Mouse (Mus musculus) intestine, embryonic 14.5 days (tissue): Measurements from ENCODE around the gene Mylpf. TPM values are rescaled to one million over a fixed set of nuclear protein-coding genes. Genes with fewer than 3 reads are reported as not detected.
"Not testable (repeated sequence)": the region's sequence is repeated elsewhere in the genome, so short reads cannot be mapped to it uniquely, and the experiment has no call there.

Experiments
- ATAC-seq: fragments of 200-750 bp; cut with Nextera tagmentation; replicated peaks from 2 replicates; pipeline ENCODE4 v1.8.0; 2017; ENCODE audit warnings: low read depth, moderate number of reproducible peaks, moderate TSS enrichment, moderate library complexity; ENCODE audit not compliant: low FRiP score, low TSS enrichment
- DNase-seq: peaks from one replicate; pipeline ENCODE4 v3.0.0-alpha.2; 2018; ENCODE audit warnings: low spot score
- H3K27ac ChIP-seq: fragments of 300-500 bp; sonication (generic); 2 replicates; pipeline ENCODE4 v1.5.1; 2014; ENCODE audit warnings: low read depth, mild to moderate bottlenecking, control low read depth
- H3K27me3 ChIP-seq: fragments of 300-500 bp; sonication (generic); replicated peaks from 2 replicates; pipeline ENCODE4 v1.6.1; 2014; ENCODE audit warnings: low read length, control low read depth; ENCODE audit not compliant: control insufficient read depth, insufficient read depth
- H3K36me3 ChIP-seq: fragments of 300-500 bp; sonication (generic); 2 replicates; pipeline ENCODE4 v1.6.1; 2014; ENCODE audit warnings: low read length, control low read depth; ENCODE audit not compliant: control insufficient read depth, insufficient read depth
- H3K4me1 ChIP-seq: fragments of 300-500 bp; sonication (generic); replicated peaks from 2 replicates; pipeline ENCODE4 v1.6.1; 2014; ENCODE audit warnings: low read length, control low read depth, mixed read lengths; ENCODE audit not compliant: control insufficient read depth, insufficient read depth
- H3K4me2 ChIP-seq: fragments of 300-500 bp; sonication (generic); 2 replicates; pipeline ENCODE4 v1.6.1; 2014; ENCODE audit warnings: low read length
- H3K4me3 ChIP-seq: fragments of 300-500 bp; sonication (generic); 2 replicates; pipeline ENCODE4 v1.5.1; 2014; ENCODE audit warnings: low read depth, low read length, control low read depth, mixed read lengths
- H3K9ac ChIP-seq: fragments of 300-500 bp; sonication (generic); 2 replicates; pipeline ENCODE4 v1.6.1; 2014; ENCODE audit warnings: mild to moderate bottlenecking, low read length
- H3K9me3 ChIP-seq: fragments of 300-500 bp; sonication (generic); 2 replicates; pipeline ENCODE4 v1.6.1; 2016; ENCODE audit warnings: low read length, control low read depth; ENCODE audit not compliant: control insufficient read depth
- WGBS: fragments of 180-500 bp; shearing (Covaris S2); extraction: QIAGEN DNeasy Blood & Tissue Kit; methylation state at CpG from one replicate; pipeline ENCODE4 v1.1.7; 2014; 5-methylcytosine and 5-hydroxymethylcytosine counted together
- polyA plus RNA-seq: library from polyadenylated mRNA; unstranded; fragments of >200 nt; fragmentation: Nextera tagmentation; extraction: Ambion mirVana; gene quantifications from 2 replicates; pipeline ENCODE4 v1.2.1, GENCODE M21; 2014

Mylpf gene
- polyA plus RNA-seq, 1 experiment from 2014 or later, result 12.9 TPM

GRCm38 (mm10) chr7:127243870-127244657 lies 35.4 kb downstream of the Mylpf start, which contains the start of gene Zfp771:
TSS of gene Zfp771 (plus strand) at chr7:127244274.
- peak within 1 kb of the TSS; percentile 91 for H3K27ac ChIP-seq
- peak within 1 kb of the TSS; percentile 91 for H3K9ac ChIP-seq
- peaks cover 12% of the 10 kb centered on the region; the same call in 1 of the 2 replicates for H3K36me3 ChIP-seq
- peak within 1 kb of the TSS; percentile 76 for H3K4me2 ChIP-seq
- peak within 1 kb of the TSS; percentile 94 for H3K4me3 ChIP-seq
- H3K4me1 ChIP-seq, result peaks cover 20% of the 10 kb centered on the region
- DNase-seq (peak; percentile 95), ATAC-seq (peak; percentile 99)
- 1% methylated on average over 53 of the region's 56 CpGs for WGBS
- 0 out of 2 replicates have a peak, but pooled peaks cover 2% of the 10 kb centered on the region for H3K9me3 ChIP-seq
- no peaks in the 10 kb centered on the region for H3K27me3 ChIP-seq

GRCm38 (mm10) chr7:127244658-127245510 lies 36.2 kb downstream of the Mylpf start:
- Histone ChIP-seq H3K9me3 (0 out of 2 replicates have a peak, but pooled peaks cover 2% of the 10 kb centered on the region), H3K36me3 (peaks cover 17% of the 10 kb centered on the region), H3K4me2 (peak overlapping the region; percentile 76), H3K4me3 (peak overlapping the region; percentile 94), H3K4me1 (peaks cover 20% of the 10 kb centered on the region), H3K27ac (peak overlapping the region; percentile 91), H3K9ac (peak overlapping the region; percentile 91), H3K27me3 (no peaks in the 10 kb centered on the region)
- ATAC-seq, result peak; percentile 80
- DNase-seq, result peak; percentile 62
- 8% methylated on average over 33 of the region's 33 CpGs for WGBS

DNA sequence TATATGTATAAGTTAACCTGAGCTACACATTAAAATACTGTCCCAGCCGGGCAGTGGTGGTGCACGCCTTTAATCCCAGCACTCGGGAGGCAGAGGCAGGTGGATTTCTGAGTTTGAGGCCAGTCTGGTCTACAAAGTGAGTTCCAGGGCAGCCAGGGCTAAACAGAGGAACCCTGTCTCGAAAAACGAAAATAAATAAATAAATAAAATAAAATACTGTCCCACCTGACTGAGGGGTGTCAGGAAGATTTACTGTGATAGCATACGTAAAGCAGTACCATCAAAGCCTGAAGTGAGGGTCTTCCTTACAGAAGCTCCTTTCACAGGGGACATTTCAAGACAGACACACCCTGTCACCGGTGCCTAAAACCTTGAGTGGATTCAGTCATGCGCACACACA lies 41.8 kb downstream of the Mylpf start:
- peaks cover 20% of the 10 kb centered on the region for H3K36me3 ChIP-seq
- H3K4me2 ChIP-seq, H3K4me3 ChIP-seq, H3K27me3 ChIP-seq, DNase-seq, H3K9me3 ChIP-seq, H3K9ac ChIP-seq, H3K27ac ChIP-seq, ATAC-seq: not testable (repeated sequence)
- 92% methylated on average over 8 of the region's 8 CpGs for WGBS
- peaks cover 16% of the 10 kb centered on the region for H3K4me1 ChIP-seq

- DNase-seq, result no peak
Measured at GRCm38 (mm10) chr7:127252414-127252813, 43.7 kb downstream of the Mylpf start.

DNA sequence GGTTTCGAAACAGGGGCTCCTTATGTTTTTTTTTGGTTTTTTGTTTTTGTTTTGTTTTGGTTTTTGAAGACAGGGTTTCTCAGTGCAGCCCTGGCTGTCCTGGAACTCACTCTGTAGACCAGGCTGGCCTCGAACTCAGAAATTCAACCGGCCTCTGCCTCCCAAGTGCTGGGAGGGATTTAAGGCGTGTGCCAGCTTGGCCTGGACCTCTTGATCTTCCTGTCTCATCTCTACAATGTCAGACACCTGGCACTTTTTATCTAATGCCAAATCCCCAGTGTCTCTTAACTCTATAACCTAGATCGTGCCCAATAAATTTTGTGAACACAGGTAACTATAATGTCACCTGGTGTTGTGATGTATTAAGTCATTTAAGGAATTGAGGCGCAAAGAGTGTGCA lies 44.7 kb downstream of the Mylpf start:
- Histone ChIP-seq H3K4me1 (peaks cover 7% of the 10 kb centered on the region), H3K4me3 (peak overlapping the region; percentile 60), H3K9ac (peak overlapping the region; percentile 73), H3K4me2 (peak overlapping the region; percentile 86), H3K9me3 (no peaks in the 10 kb centered on the region), H3K27me3 (no peaks in the 10 kb centered on the region), H3K27ac (no peak overlapping the region), H3K36me3 (peaks cover 19% of the 10 kb centered on the region)
- no peak for ATAC-seq
- DNase-seq, result no peak
- 76% methylated on average over 6 of the region's 6 CpGs for WGBS

More at GRCm38 (mm10) chr7:127252414-127252813, 43.7 kb downstream of the Mylpf start:
- Histone ChIP-seq H3K27me3 (no peaks in the 10 kb centered on the region), H3K4me2 (no peak overlapping the region), H3K4me3 (no peak overlapping the region), H3K9me3 (no peaks in the 10 kb centered on the region), H3K36me3 (peaks cover 18% of the 10 kb centered on the region), H3K4me1 (peaks cover 7% of the 10 kb centered on the region), H3K27ac (no peak overlapping the region), H3K9ac (no peak overlapping the region)
- 83% methylated on average over 2 of the region's 2 CpGs for WGBS
- ATAC-seq, result no peak

DNA sequence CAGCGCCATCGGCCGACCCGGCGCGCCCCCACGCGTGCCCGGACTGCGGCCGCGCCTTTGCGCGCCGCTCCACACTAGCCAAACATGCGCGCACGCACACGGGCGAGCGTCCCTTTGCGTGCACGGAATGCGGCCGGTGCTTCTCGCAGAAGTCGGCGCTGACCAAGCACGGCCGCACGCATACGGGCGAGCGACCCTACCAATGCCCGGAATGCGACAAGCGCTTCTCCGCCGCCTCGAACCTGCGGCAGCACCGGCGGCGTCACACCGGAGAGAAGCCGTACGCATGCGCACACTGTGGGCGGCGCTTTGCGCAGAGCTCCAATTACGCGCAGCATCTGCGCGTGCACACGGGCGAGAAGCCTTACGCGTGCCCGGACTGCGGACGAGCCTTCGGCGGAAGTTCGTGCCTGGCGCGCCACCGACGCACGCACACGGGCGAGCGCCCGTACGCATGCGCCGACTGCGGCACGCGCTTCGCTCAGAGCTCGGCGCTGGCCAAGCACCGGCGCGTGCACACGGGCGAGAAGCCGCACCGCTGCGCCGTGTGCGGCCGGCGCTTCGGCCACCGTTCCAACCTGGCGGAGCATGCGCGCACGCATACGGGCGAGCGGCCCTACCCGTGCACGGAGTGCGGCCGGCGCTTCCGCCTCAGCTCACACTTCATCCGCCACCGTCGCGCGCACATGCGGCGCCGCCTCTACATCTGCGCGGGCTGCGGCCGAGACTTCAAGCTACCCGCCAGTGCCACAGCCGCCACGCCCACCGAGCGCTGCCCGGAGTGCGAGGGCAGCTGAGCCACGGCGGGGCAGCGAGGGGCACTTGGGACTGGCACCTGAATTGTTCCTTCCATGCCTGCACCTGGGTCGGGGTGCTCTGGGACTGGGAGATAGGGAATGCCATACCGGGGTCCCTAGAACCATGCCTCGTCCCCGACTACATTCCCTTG lies 45.4 kb downstream of the Mylpf start:
- Histone ChIP-seq H3K9ac (peak overlapping the region; percentile 73), H3K4me1 (peaks cover 7% of the 10 kb centered on the region), H3K9me3 (no peaks in the 10 kb centered on the region), H3K4me3 (peak overlapping the region; percentile 60), H3K27me3 (no peaks in the 10 kb centered on the region), H3K27ac (peak overlapping the region; percentile 88), H3K36me3 (peaks cover 19% of the 10 kb centered on the region), H3K4me2 (peak overlapping the region; percentile 86)
- peak; percentile 92 for DNase-seq
- ATAC-seq, result peak; percentile 94
- under 1% methylated on average over 136 of the region's 136 CpGs for WGBS

DNA sequence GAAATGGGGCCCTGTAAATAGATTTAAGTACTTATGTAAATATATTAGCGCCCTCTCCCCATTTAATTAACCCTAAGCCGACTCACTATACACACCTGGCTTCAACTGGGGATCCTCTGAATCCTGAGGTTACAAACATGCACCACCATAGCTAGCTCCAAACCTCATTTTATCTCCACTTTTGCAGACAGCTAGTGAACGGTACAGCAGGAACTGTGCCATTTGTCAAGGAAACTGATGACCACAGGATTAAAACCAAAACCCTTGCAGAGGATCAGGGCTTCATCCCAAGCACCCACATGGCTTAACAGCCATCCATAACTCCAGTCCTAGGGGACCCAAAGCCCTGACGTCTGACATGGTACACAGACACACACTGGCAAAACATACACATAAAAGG lies 46.3 kb downstream of the Mylpf start:
- peak overlapping the region; percentile 86 for H3K4me2 ChIP-seq
- no peak for ATAC-seq
- no peaks in the 10 kb centered on the region for H3K9me3 ChIP-seq
- WGBS, result 16% methylated on average over 4 of the region's 4 CpGs
- peak overlapping the region; percentile 88 for H3K27ac ChIP-seq
- peak overlapping the region; percentile 60 for H3K4me3 ChIP-seq
- H3K36me3 ChIP-seq, result peaks cover 11% of the 10 kb centered on the region
- no peak for DNase-seq
- H3K4me1 ChIP-seq, result peaks cover 10% of the 10 kb centered on the region
- H3K9ac ChIP-seq, result peak overlapping the region; percentile 73
- H3K27me3 ChIP-seq, result no peaks in the 10 kb centered on the region

GRCm38 (mm10) chr7:127255965-127256364 lies 47.3 kb downstream of the Mylpf start:
- no peak for ATAC-seq
- Histone ChIP-seq H3K4me3 (no peak overlapping the region), H3K9me3 (no peaks in the 10 kb centered on the region), H3K9ac (no peak overlapping the region), H3K4me1 (peaks cover 10% of the 10 kb centered on the region), H3K36me3 (peaks cover 9% of the 10 kb centered on the region; the same call in 1 of the 2 replicates), H3K4me2 (no peak overlapping the region), H3K27ac (no peak overlapping the region), H3K27me3 (no peaks in the 10 kb centered on the region)
- 93% methylated on average over 2 of the region's 2 CpGs for WGBS
- no peak for DNase-seq
